Mouse (Mus musculus): ENCODE data around the gene Gm15557. TPM values are rescaled to one million over a fixed set of nuclear protein-coding genes. Genes with fewer than 3 reads are reported as not detected.
A peak's percentile ranks its signal among the peaks of the same experiment; 100 is the strongest.

The Gm15557 gene
- polyA plus RNA-seq, 1 experiment from 2014 or later = not detected

DNA sequence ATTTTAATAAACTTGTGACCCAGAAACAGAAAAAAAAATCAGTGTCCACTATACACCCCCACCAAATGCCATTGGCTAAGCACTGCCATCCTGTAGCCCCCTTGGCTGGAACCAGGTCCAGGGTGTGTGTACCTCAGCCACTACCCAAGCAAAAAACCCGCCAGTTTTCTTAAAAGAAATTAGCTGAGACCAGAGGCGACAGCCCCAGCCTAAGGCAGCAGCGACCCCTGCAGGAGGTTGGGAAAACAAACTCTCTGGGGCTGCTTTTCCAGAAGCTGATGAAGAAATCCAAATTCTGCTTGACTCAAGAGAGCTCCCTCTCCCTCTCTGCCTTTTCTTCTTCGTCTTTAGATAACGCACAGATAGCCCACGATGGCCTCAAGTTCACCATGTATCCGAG is 5.5 kb downstream of the Gm15557 start:
- Histone ChIP-seq H3K9me3 (ENCODE audit: control insufficient read depth, low read length) (no peaks in the 10 kb centered on the region), H3K9ac (ENCODE audit: low read length) (no peak overlapping the region), H3K4me2 (no peak overlapping the region), H3K4me1 (ENCODE audit: control insufficient read depth, insufficient read depth, low read length) (peaks cover 7% of the 10 kb centered on the region), H3K4me3 (ENCODE audit: low read depth, low read length) (no peak overlapping the region), H3K27ac (ENCODE audit: low read depth, low read length) (no peak overlapping the region), H3K27me3 (ENCODE audit: control insufficient read depth, insufficient read depth, low read length) (no peaks in the 10 kb centered on the region), H3K36me3 (ENCODE audit: control insufficient read depth, insufficient read depth, low read length) (no peaks in the 10 kb centered on the region)
- 5% methylated on average over 7 of the region's 7 CpGs for WGBS
- no peak for ATAC-seq (ENCODE audit: low FRiP score)
- peak; percentile 94 for DNase-seq (ENCODE audit: low spot score, missing footprints)

GRCm38 (mm10) chr2:155946499-155946898 is 6.0 kb downstream of the Gm15557 start:
- H3K4me2 ChIP-seq = no peak overlapping the region
- no peak overlapping the region for H3K4me3 ChIP-seq (ENCODE audit: low read depth, low read length)

GRCm38 (mm10) chr2:155947390-155948002 is 7.0 kb downstream of the Gm15557 start:
- WGBS = 80% methylated on average over 5 of the region's 5 CpGs

More at GRCm38 (mm10) chr2:155946499-155946898, 6.0 kb downstream of the Gm15557 start:
- H3K9me3 ChIP-seq (ENCODE audit: control insufficient read depth, low read length) = no peaks in the 10 kb centered on the region
- peaks cover 7% of the 10 kb centered on the region for H3K4me1 ChIP-seq (ENCODE audit: control insufficient read depth, insufficient read depth, low read length)
- DNase-seq (ENCODE audit: low spot score, missing footprints) = peak; percentile 89
- H3K36me3 ChIP-seq (ENCODE audit: control insufficient read depth, insufficient read depth, low read length) = no peaks in the 10 kb centered on the region
- WGBS = 3% methylated on average over 4 of the region's 4 CpGs
- H3K9ac ChIP-seq (ENCODE audit: low read length) = no peak overlapping the region
- peak; percentile 57; the same call in 1 of the 2 replicates for ATAC-seq (ENCODE audit: low FRiP score)
- no peak overlapping the region for H3K27ac ChIP-seq (ENCODE audit: low read depth, low read length)
- H3K27me3 ChIP-seq (ENCODE audit: control insufficient read depth, insufficient read depth, low read length) = no peaks in the 10 kb centered on the region

GRCm38 (mm10) chr2:155949362-155949761 is 8.8 kb downstream of the Gm15557 start:
- Histone ChIP-seq H3K4me1 (ENCODE audit: control insufficient read depth, insufficient read depth, low read length) (no peaks in the 10 kb centered on the region), H3K9me3 (ENCODE audit: control insufficient read depth, low read length) (no peaks in the 10 kb centered on the region), H3K27ac (ENCODE audit: low read depth, low read length) (no peak overlapping the region), H3K9ac (ENCODE audit: low read length) (no peak overlapping the region), H3K4me2 (no peak overlapping the region), H3K4me3 (ENCODE audit: low read depth, low read length) (no peak overlapping the region), H3K36me3 (ENCODE audit: control insufficient read depth, insufficient read depth, low read length) (no peaks in the 10 kb centered on the region), H3K27me3 (ENCODE audit: control insufficient read depth, insufficient read depth, low read length) (no peaks in the 10 kb centered on the region)
- 49% methylated on average over 6 of the region's 6 CpGs for WGBS
- ATAC-seq (ENCODE audit: low FRiP score) (no peak), DNase-seq (ENCODE audit: low spot score, missing footprints) (peak; percentile 59)

More at GRCm38 (mm10) chr2:155947390-155948002, 7.0 kb downstream of the Gm15557 start:
- H3K36me3 ChIP-seq (ENCODE audit: control insufficient read depth, insufficient read depth, low read length) = no peaks in the 10 kb centered on the region
- H3K4me3 ChIP-seq (ENCODE audit: low read depth, low read length) = no peak overlapping the region
- no peak overlapping the region for H3K4me2 ChIP-seq
- H3K4me1 ChIP-seq (ENCODE audit: control insufficient read depth, insufficient read depth, low read length) = peaks cover 7% of the 10 kb centered on the region
- no peaks in the 10 kb centered on the region for H3K9me3 ChIP-seq (ENCODE audit: control insufficient read depth, low read length)
- no peak overlapping the region for H3K27ac ChIP-seq (ENCODE audit: low read depth, low read length)
- H3K9ac ChIP-seq (ENCODE audit: low read length) = no peak overlapping the region
- DNase-seq (ENCODE audit: low spot score, missing footprints) = no peak
- ATAC-seq (ENCODE audit: low FRiP score) = no peak
- no peaks in the 10 kb centered on the region for H3K27me3 ChIP-seq (ENCODE audit: control insufficient read depth, insufficient read depth, low read length)

- no peaks in the 10 kb centered on the region for H3K9me3 ChIP-seq (ENCODE audit: control insufficient read depth, low read length)
- H3K4me3 ChIP-seq (ENCODE audit: low read depth, low read length) = no peak overlapping the region
- H3K4me2 ChIP-seq = no peak overlapping the region
- no peaks in the 10 kb centered on the region for H3K4me1 ChIP-seq (ENCODE audit: control insufficient read depth, insufficient read depth, low read length)
- H3K27me3 ChIP-seq (ENCODE audit: control insufficient read depth, insufficient read depth, low read length) = no peaks in the 10 kb centered on the region
- ATAC-seq (ENCODE audit: low FRiP score) (no peak), DNase-seq (ENCODE audit: low spot score, missing footprints) (peak; percentile 92)
- H3K27ac ChIP-seq (ENCODE audit: low read depth, low read length) = no peak overlapping the region
- H3K36me3 ChIP-seq (ENCODE audit: control insufficient read depth, insufficient read depth, low read length) = no peaks in the 10 kb centered on the region
- no peak overlapping the region for H3K9ac ChIP-seq (ENCODE audit: low read length)
These were observed 11.5 kb downstream of the Gm15557 start for GRCm38 (mm10) chr2:155952006-155952405.

GRCm38 (mm10) chr2:155956134-155957059 is 15.9 kb downstream of the Gm15557 start, which contains the start of gene Cep250:
TSS of gene Cep250 (plus strand) at chr2:155956458.
- peak; percentile 99 for DNase-seq (ENCODE audit: low spot score, missing footprints)
- Histone ChIP-seq H3K4me1 (ENCODE audit: control insufficient read depth, insufficient read depth, low read length) (peaks cover 6% of the 10 kb centered on the region), H3K27me3 (ENCODE audit: control insufficient read depth, insufficient read depth, low read length) (no peaks in the 10 kb centered on the region), H3K4me3 (ENCODE audit: low read depth, low read length) (peak within 1 kb of the TSS; percentile 90), H3K27ac (ENCODE audit: low read depth, low read length) (peak within 1 kb of the TSS; percentile 85), H3K4me2 (peak within 1 kb of the TSS; percentile 75), H3K9me3 (ENCODE audit: control insufficient read depth, low read length) (no peaks in the 10 kb centered on the region), H3K9ac (ENCODE audit: low read length) (peak within 1 kb of the TSS; percentile 97), H3K36me3 (ENCODE audit: control insufficient read depth, insufficient read depth, low read length) (no peaks in the 10 kb centered on the region)
- ATAC-seq (ENCODE audit: low FRiP score) = peak; percentile 98
- under 1% methylated on average over 52 of the region's 59 CpGs for WGBS

DNA sequence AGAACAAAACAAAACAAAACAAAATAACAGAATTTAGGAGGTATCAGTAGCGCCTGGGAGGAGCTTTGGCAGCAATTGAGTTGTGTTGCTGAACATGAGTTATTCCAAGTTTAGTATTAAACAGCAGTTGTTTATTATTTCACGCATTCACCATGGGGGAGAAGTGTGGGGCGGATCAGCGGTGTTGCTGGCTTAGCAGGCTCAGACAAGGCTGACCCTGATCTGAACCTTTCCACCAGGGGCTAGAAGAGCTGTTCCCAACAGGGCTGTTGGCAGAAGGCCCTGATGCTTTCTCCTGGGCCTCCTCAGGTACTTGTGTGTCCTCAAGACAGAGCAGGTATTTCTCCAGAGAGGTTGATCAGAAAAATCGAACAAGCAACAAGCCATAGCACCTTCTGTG is 19.5 kb downstream of the Gm15557 start:
- no peak overlapping the region for H3K27ac ChIP-seq (ENCODE audit: low read depth, low read length)
- H3K36me3 ChIP-seq (ENCODE audit: control insufficient read depth, insufficient read depth, low read length) = peaks cover 2% of the 10 kb centered on the region; the same call in 1 of the 2 replicates
- peak; percentile 44 for DNase-seq (ENCODE audit: low spot score, missing footprints)

GRCm38 (mm10) chr2:155961862-155962261 is 21.3 kb downstream of the Gm15557 start:
- Histone ChIP-seq H3K27ac (ENCODE audit: low read depth, low read length) (no peak overlapping the region), H3K4me3 (ENCODE audit: low read depth, low read length) (no peak overlapping the region), H3K9me3 (ENCODE audit: control insufficient read depth, low read length) (no peaks in the 10 kb centered on the region), H3K36me3 (ENCODE audit: control insufficient read depth, insufficient read depth, low read length) (peaks cover 5% of the 10 kb centered on the region; the same call in 1 of the 2 replicates), H3K9ac (ENCODE audit: low read length) (no peak overlapping the region), H3K4me2 (no peak overlapping the region), H3K4me1 (ENCODE audit: control insufficient read depth, insufficient read depth, low read length) (peaks cover 6% of the 10 kb centered on the region), H3K27me3 (ENCODE audit: control insufficient read depth, insufficient read depth, low read length) (no peaks in the 10 kb centered on the region)
- WGBS = 83% methylated on average over 10 of the region's 10 CpGs
- no peak for ATAC-seq (ENCODE audit: low FRiP score)
- no peak for DNase-seq (ENCODE audit: low spot score, missing footprints)

More for the DNA sequence above, 19.5 kb downstream of the Gm15557 start:
- Histone ChIP-seq H3K9ac (ENCODE audit: low read length) (no peak overlapping the region), H3K4me1 (ENCODE audit: control insufficient read depth, insufficient read depth, low read length) (peaks cover 6% of the 10 kb centered on the region), H3K4me2 (no peak overlapping the region), H3K9me3 (ENCODE audit: control insufficient read depth, low read length) (no peaks in the 10 kb centered on the region), H3K4me3 (ENCODE audit: low read depth, low read length) (no peak overlapping the region), H3K27me3 (ENCODE audit: control insufficient read depth, insufficient read depth, low read length) (no peaks in the 10 kb centered on the region)
- ATAC-seq (ENCODE audit: low FRiP score) = no peak
- WGBS = 88% methylated on average over 5 of the region's 5 CpGs

GRCm38 (mm10) chr2:155962991-155963390 is 22.5 kb downstream of the Gm15557 start:
- DNase-seq (ENCODE audit: low spot score, missing footprints) = peak; percentile 88
- 41% methylated on average over 1 of the region's 1 CpGs for WGBS

More at GRCm38 (mm10) chr2:155962991-155963390, 22.5 kb downstream of the Gm15557 start:
- Histone ChIP-seq H3K4me3 (ENCODE audit: low read depth, low read length) (no peak overlapping the region), H3K9me3 (ENCODE audit: control insufficient read depth, low read length) (no peaks in the 10 kb centered on the region), H3K36me3 (ENCODE audit: control insufficient read depth, insufficient read depth, low read length) (peaks cover 9% of the 10 kb centered on the region; the same call in 1 of the 2 replicates), H3K4me1 (ENCODE audit: control insufficient read depth, insufficient read depth, low read length) (no peaks in the 10 kb centered on the region), H3K27ac (ENCODE audit: low read depth, low read length) (no peak overlapping the region), H3K4me2 (no peak overlapping the region), H3K9ac (ENCODE audit: low read length) (no peak overlapping the region), H3K27me3 (ENCODE audit: control insufficient read depth, insufficient read depth, low read length) (no peaks in the 10 kb centered on the region)
- no peak for ATAC-seq (ENCODE audit: low FRiP score)
